Mouse (Mus musculus) kidney, postnatal 14 days (tissue): ENCODE data around the gene Gm21863.
"Not testable (repeated sequence)": the region's sequence is repeated elsewhere in the genome, so short reads cannot be mapped to it uniquely, and the experiment has no call there.

Source experiments
- DNase-seq: peaks from one replicate; pipeline ENCODE4 v3.0.0; 2022; ENCODE audit warnings: mixed read lengths

The Gm21863 gene

GRCm38 (mm10) chr12:19953869-19954555 is at the start of gene Gm21863:
Gm21863 (plus strand) TSS chr12:19954505.
- not testable (repeated sequence) for DNase-seq

GRCm38 (mm10) chr12:19928049-19928448 is 26.3 kb upstream of the Gm21863 start:
- DNase-seq, result not testable (repeated sequence)
